Mouse (Mus musculus): ENCODE measurements around the gene Agap2. TPM values are rescaled to one million over a fixed set of nuclear protein-coding genes. Genes with fewer than 3 reads are reported as not detected.

Gene Agap2
- 30.6 TPM for polyA plus RNA-seq (2017; shearing (Covaris generic))

DNA sequence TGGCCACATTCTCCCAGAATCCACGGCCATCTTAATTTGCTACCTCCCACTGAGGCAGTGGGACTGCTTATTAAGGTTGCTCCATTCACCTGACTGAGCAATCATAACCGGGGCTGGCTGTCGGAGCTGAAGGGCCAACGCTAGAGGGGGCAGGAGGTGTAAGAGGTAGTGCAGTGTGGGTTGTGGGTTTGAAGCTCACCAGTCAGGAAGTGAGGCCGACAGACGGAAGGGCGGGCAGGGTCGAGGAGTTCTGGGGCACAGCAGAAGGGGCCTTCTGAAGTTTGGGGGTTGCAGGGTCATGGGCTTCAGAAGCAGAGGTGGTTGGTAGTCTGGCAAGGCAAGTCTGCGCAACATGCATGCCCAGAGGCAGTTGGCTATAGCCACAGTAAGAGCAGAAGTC lies at the start of gene Agap2:
Gene Agap2 (plus strand): TSS at position 205 of the 400 bp plus-strand sequence.

DNA sequence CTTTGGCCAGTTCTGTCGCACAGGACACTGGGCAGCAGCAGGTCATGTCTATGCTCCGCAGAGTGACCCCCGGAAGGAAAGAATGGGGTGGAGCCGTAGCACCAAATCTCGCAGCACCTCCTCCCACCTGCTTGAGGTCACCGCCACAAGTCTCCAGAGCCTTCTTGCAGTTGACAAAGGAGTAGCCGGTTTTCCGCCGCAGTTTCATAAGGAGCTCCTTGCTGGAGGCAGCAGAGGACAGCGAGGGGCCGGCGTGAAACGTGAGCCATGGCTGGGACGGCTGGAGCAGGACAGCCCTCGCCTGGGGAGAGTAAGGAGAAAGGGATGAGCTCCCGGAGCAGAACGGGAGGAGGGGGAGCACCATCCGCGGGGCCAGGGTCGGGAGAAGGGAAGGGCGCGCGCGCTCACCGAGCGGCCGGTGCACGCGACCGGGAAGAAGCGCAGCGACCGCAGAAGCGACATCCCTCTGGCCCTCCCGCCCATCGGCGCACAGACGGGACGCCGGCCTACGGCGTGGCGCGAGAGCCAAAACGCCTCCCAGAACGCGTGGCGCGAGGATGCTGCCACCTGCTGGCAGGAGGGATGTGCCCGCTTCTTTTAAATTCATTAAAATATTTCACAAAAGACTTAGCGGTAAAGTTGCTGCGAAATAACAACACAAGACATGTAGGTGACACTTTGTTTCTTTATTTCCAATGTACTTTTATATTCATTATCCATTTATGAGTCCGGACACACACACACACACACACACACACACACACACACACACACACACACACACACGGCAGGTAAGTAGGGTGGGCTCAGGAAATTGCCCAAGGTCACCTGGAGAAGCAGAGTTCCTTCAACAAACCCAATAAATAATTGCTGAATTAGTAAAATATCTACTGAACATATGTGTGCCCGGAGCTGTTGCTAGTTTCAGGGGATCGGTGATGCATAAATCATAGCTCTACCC lies 44.5 kb upstream of the Agap2 start, which contains the start of gene Tsfm:
Gene Tsfm (minus strand): TSS at position 505 of the 961 bp plus-strand sequence.

DNA sequence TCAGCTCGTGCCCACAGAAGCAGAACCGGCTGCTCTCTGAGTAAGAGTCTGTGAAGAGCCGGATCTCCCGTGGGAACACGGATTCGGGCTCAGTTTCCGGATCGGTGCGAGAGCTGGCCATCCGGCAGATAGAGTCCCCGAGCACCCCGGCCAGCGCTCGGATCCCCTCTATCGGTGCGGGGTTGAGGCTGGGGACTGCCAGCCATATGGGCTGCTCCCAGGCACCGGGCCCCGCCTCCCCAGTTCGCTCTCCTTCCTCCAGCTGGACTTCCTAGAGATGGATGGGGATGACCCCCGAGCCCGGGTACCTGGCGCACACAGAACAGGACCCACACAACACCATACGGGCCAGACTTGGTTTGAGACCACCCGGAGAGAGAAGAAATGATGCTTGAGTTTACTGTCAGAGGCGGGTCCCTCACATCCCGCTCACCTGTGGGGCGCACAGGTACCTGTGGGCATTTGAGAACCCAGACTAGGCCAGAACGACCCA lies 33.8 kb upstream of the Agap2 start, which contains the start of the genes Mettl1 and Eef1akmt3:
Gene Mettl1 (plus strand): TSS at position 141 of the 493 bp plus-strand sequence.
Gene Eef1akmt3 (minus strand): TSS at position 240 of the 493 bp plus-strand sequence.

DNA sequence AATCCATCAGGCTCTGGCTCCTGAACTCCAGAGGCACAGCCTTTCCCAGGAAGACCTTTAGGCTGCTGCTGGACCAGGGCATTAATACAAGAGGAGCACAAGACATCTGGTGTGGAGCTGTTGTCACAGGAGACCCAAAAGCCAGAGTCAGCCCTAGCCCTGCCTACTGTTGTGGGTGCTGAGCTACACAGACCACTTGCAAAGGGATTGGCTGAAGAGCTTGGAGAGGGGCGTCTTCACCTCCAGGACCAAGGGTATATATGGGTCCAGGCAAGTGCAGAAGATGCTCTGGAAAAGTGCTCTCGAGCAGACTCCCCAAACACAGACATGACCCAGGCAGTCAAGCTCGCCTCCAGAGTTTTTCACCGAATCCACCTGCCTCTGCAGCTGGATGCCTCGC lies 27.1 kb upstream of the Agap2 start, which contains the start of gene Cyp27b1:
Gene Cyp27b1 (plus strand): TSS at position 297 of the 400 bp plus-strand sequence.

DNA sequence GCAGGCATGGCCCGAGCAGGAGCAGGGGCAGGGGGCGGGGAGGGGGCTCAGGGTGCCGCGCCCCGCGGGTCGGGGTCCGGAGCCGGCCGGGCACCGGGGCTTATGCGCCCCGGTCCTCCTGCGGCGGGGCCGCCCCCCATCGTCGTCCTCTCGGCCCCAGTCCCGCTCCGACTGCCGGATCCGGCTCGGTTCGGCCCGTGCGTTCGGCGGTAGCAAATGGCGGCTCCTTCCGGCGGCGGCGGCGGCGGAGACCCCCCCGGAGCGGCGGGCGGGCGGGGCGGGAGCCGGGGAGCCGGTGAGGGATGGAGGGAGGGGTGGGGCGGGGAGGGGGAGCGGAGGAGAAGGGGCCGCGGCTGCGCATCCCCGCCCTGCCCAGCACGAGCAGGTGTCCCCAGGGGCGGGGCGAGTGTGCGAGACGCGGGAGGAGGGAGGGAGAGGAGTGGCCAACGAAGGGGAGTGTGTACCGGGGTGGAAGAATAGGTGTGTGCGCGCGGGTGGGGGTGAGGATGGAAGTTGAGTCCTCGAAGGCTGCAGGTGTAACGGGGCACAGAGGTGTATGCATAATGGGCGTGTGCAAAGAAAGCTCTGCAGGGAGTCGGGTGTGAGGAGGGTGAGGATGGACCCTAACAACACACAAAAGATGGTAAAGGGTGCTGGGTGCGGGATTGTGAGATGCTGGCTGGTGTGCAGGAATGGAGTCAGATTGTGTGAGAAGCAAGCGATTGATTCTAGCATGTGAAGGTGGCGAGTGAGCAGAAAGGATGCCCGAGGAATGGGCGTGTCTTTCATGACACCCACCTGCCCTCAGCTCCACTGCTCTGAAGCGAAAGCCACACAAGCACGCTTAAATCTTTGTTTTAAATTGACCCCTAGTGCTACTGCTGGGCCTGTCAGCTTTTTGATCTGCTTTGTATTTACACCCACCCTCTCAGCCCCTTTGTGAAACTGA lies 14.8 kb upstream of the Agap2 start, which contains the start of gene March9:
Gene March9 (minus strand): TSS at position 217 of the 949 bp plus-strand sequence.

DNA sequence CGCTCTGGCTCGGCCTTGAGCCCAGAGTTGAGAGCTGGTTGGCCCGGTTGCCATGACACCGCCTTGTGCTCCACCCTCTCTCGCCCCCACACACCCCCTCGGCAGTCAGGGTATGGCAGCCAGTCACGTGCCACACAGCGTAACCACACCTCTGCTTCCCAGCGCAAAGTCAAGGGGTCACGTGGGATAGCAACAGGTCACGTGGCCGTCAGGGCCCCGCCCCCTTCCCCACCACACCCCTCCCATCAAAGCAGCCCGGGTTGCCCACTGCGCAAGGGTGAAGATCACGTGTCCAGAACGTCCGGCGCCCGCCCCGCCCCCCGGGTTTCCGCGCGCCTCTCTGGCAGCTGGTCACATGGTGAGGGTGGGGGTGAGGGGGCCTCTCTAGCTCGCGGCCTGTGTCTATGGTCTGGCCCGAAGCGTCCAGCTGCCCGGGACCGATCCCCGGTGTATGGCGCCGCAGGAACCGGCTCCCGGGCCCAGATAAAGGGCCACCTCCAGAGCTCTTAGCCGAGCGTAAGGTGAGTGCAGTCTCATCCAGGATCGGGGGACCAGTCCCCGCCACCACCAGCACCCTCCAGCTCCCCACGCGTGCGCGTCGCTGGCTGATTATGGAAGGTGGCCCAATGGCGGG lies 11.7 kb upstream of the Agap2 start, which contains the start of gene Cdk4:
Gene Cdk4 (plus strand): TSS at position 296 of the 634 bp plus-strand sequence.

DNA sequence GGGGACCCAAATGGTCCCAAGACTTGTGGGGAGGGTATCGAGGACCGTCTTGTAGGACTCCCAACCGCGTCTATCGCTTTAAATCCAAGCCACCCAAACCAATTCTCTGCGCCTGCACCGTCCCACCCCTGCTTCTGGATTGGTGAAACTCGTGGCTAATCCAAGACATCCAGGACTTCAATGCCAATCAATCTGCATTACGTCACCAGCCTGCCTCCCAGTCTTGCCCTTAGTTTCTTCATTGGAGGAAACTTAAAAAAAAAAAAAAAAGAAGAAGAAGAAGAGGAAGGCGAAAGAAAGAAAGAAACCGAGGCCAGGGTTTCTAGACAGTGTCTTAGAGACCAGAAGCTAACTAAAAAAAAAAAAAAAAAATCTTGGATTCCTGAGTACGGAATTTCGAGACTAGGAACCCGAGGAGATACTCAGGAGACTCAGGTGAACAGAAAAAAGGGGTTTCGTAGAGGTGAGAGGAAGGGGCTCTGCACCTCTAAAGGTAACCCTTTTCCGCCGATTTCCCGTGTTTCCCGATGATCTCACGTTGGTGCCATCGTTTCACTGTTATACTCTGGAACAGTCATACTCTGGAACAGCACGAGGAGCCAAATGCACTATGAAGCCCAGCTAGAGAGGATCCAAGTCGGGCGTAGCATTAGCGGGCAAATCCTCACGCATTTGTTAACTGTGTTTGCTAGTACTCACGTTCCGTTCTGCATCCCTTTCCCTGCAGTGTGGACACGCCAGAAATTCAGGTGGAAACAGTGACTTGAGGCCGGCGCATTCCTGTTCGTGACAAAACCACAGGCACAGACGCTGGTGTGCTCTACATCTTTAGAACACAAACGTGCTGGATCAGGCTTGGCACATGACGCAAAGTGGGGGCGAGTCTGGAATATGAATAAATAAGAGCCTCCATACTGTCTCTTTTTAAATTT lies 4.6 kb upstream of the Agap2 start, which contains the start of gene Tspan31:
Gene Tspan31 (minus strand): TSS at position 75 of the 932 bp plus-strand sequence.

DNA sequence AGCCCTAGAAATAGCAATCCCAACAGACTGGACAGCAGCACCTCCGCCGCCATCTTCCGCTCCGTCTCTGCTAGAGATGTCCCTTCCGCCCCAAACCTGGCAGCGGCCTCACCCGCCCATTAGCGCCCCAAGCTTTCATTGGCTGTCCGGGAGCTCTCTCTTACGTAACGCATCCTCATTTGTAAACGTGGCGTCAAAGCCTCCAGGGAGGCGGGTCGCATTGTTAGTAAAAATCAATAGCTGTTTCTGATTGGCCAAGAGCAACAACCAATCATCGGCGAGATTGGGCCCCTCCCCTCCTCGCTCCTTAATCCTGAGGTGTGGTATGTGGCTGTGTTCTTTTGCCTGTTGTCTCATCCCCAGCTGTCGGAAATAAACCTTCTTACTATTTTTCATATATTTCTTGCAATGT lies 46.0 kb downstream of the Agap2 start, which contains the start of gene Os9:
Gene Os9 (minus strand): TSS at position 66 of the 412 bp plus-strand sequence.

Other genes starting within 250 kb of the Agap2 start
- gene Atp23, start 173.9 kb upstream of the Agap2 start, polyA plus RNA-seq (2017; shearing (Covaris generic)), result 22.0 TPM
- 37.2 TPM for gene Ctdsp2, start 96.6 kb upstream of the Agap2 start, polyA plus RNA-seq (2017; shearing (Covaris generic))
- gene Avil, start 74.6 kb upstream of the Agap2 start, polyA plus RNA-seq (2017; shearing (Covaris generic)), result 0.07 TPM
- 51.6 TPM for gene Tsfm, start 44.4 kb upstream of the Agap2 start, polyA plus RNA-seq (2017; shearing (Covaris generic))
- gene Mettl1, start 33.9 kb upstream of the Agap2 start, polyA plus RNA-seq (2017; shearing (Covaris generic)), result 26.7 TPM
- gene Eef1akmt3, start 33.8 kb upstream of the Agap2 start, polyA plus RNA-seq (2017; shearing (Covaris generic)), result 0.14 TPM
- not detected for gene Cyp27b1, start 27.0 kb upstream of the Agap2 start, polyA plus RNA-seq (2017; shearing (Covaris generic))
- gene March9, start 15.1 kb upstream of the Agap2 start, polyA plus RNA-seq (2017; shearing (Covaris generic)), result 1.3 TPM
- 334 TPM for gene Cdk4, start 11.8 kb upstream of the Agap2 start, polyA plus RNA-seq (2017; shearing (Covaris generic))
- 64.1 TPM for gene Tspan31, start 5.0 kb upstream of the Agap2 start, polyA plus RNA-seq (2017; shearing (Covaris generic))
- 171 TPM for gene Os9, start 45.8 kb downstream of the Agap2 start, polyA plus RNA-seq (2017; shearing (Covaris generic))
- 728 TPM for gene B4galnt1, start 89.9 kb downstream of the Agap2 start, polyA plus RNA-seq (2017; shearing (Covaris generic))
- 5.8 TPM for gene Slc26a10, start 105.4 kb downstream of the Agap2 start, polyA plus RNA-seq (2017; shearing (Covaris generic))
- 0.43 TPM for gene Arhgef25, start 114.8 kb downstream of the Agap2 start, polyA plus RNA-seq (2017; shearing (Covaris generic))
- gene Dtx3, start 120.4 kb downstream of the Agap2 start, polyA plus RNA-seq (2017; shearing (Covaris generic)), result 112 TPM
- gene Pip4k2c, start 136.3 kb downstream of the Agap2 start, polyA plus RNA-seq (2017; shearing (Covaris generic)), result 37.4 TPM
- gene Kif5a, start 188.1 kb downstream of the Agap2 start, polyA plus RNA-seq (2017; shearing (Covaris generic)), result 0.74 TPM
- gene Dctn2, start 191.1 kb downstream of the Agap2 start, polyA plus RNA-seq (2017; shearing (Covaris generic)), result 117 TPM
- gene Mbd6, start 213.7 kb downstream of the Agap2 start, polyA plus RNA-seq (2017; shearing (Covaris generic)), result 13.4 TPM
- 74.3 TPM for gene Mars, start 236.5 kb downstream of the Agap2 start, polyA plus RNA-seq (2017; shearing (Covaris generic))
- gene Arhgap9, start 246.7 kb downstream of the Agap2 start, polyA plus RNA-seq (2017; shearing (Covaris generic)), result 395 TPM

All from CD4-positive, CD25-positive, alpha-beta regulatory T cell (primary cell).